Mouse (Mus musculus): Measurements from ENCODE around the gene Etl4.
A peak's percentile ranks its signal among the peaks of the same experiment; 100 is the strongest.

Etl4 gene

GRCm38 (mm10) chr2:20722165-20722991 lies 812.8 kb downstream of the Etl4 start:
- no peak for DNase-seq

DNA sequence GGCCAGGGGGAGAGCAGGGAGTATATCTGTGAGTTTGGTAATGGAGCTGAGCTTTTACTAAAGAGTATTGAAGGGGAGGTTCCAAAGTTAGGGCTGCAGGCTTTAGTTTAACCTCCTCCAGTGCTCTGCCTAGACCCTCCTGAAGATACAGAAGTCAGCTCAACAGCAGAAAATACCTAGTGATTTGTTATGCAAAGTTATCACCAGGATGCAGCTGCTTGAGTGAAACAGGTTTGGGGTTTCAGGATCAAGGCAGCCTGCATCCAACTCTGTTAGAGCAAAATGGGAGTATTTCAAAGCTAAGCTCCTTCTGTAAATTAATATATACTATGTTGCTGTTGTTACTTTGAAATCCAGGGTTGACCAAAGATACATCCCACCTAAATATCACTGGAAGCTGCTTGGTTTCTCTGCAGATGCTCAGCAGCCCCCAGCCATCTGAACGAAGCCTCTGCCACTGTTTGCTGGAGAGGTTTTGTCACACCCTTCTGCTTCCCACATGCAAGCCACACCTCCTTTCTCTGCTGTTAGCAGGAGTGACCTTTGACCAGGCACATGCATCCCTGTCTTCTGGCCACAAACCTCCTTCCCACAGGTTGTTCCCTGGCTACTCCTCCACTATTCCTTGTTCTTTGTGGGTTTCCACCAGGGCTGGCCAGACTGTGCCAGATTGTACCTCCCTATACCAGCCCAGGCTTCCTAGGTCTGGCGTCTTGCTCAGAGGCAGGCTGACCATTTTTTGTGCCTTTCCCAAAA lies 814.6 kb downstream of the Etl4 start:
- DNase-seq, result peak; percentile 75 to 84

GRCm38 (mm10) chr2:20726974-20727373 lies 817.4 kb downstream of the Etl4 start:
- no peak for DNase-seq

GRCm38 (mm10) chr2:20727752-20728438 lies 818.3 kb downstream of the Etl4 start:
- no peak for DNase-seq

GRCm38 (mm10) chr2:20735444-20735843 lies 825.9 kb downstream of the Etl4 start:
- no peak for DNase-seq

GRCm38 (mm10) chr2:20736324-20737015 lies 826.9 kb downstream of the Etl4 start:
- peak; percentile 32 to 54 for DNase-seq

DNA sequence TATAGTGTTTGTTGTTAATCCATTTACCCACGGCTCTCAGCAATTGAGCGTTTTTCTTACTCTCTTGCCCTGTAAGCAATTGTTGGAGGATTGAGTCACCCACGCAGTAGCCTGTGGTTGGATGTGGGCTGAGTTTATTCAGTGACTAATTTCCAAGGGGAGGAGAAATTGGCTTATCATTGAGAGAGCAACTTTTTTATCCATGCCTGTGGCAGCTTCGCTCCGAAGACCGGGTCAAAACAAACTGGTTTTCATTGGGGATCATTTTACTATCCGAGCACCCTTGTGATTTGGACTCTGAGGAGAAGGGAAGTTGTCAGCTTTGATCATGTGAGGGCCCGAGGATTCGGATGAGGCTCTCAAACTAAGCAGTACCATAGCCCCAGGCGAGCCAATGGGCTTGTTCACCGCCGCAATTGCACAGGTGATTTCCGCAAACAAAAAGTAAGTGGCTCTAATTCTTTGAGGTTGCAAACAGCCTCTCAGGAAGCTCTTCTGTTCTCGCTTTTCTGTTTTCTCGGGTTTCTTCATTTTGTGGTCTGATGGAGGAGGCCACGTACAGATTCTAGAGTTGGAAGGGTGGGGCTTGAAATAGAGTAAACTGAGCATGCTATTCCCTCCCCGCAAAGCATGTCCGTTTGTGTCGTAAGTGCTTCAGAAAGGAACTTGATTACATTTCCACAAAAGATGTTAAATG lies 827.7 kb downstream of the Etl4 start:
- peak; percentile 35 to 62 for DNase-seq

DNA sequence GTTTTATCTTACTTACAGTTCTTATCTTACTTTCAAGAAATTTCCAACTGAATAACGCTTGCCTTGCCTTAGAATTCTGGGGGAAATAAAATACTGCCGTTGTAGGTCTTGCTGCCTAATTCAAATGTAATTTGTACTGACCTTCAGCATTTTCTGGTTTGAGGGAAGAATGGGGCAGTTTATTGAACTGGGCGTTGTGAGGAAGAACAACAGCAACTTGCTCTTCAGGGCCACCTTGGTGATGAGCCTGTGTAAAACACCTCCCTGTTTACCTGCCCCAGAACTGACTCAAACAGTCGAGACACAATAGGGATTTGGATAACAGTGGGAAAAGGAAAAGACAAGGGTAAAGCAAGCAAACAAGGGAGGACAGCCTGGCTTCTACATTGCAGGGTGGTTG lies 828.3 kb downstream of the Etl4 start:
- DNase-seq, result no peak

DNA sequence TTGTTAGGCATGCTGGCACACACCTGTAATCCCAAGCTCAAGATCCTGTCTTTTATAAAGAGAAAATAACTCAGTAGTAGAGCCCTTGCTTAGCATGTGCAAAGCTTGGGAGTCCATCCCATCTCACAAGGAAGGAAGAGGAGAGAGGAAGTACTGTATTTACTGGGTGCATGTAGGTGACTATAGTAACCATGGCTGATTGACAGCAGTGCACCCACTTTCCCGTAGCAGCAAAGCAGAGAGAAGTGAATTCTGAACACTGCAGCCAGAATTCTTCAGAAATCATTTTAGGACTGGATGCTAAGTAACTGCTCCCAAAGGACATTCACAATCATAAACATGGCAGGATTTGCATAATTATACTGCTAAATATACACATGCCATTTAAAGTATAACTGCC lies 838.1 kb downstream of the Etl4 start:
- no peak for DNase-seq

- no peak for DNase-seq
Observed at GRCm38 (mm10) chr2:20748481-20748880, 838.9 kb downstream of the Etl4 start.

GRCm38 (mm10) chr2:20749687-20750086 lies 840.1 kb downstream of the Etl4 start:
- DNase-seq, result no peak

- peak; percentile 16 to 42 for DNase-seq
Observed at GRCm38 (mm10) chr2:20753282-20754110, 843.9 kb downstream of the Etl4 start.

GRCm38 (mm10) chr2:20756964-20757363 lies 847.4 kb downstream of the Etl4 start:
- no peak for DNase-seq

DNA sequence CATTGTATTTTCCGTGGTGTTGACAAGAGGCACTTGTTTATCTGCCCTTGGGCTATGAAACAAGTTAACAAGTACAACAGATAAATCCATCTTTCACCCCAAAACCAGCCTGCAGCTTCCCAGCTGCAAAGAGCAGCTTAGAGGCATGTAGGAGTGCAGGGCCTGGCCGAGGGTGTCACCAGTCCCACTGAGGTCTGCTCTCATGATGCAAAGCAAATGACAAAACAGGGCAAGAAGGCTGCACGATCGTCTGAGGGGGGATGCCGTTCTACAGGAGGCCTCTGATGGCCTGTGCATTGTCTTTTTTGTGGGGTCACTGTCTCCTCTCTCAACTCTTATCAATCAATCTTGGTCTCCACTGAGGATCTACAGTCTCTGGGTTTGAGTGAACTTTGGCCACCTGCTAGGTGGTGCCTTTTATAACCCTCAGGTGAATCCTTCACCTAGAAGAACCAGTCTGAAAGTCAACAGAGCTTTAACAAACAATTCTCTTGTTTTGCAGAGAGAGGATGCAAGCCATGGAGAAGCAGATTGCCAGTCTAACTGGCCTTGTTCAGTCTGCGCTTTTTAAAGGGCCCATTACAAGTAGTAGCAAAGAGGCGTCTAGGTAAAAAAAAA lies 849.6 kb downstream of the Etl4 start:
- no peak for DNase-seq

DNA sequence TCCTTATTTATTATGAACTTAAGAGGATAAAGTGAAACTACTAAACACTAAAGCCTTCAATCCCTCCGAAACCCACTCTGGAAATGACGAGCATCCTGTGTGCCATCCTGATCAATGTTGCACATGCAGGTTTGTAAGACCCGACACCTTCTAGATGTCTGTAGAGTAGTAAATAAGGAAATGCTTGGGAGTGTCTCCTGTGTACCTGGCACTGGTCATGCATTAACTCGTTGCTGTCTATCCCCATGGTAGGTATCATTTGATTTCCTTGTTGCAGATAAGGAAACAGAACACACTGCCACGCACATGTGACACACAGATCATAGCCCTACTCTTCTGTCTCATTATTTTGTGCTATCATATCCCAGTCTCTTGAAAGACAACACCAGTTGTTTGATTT lies 851.7 kb downstream of the Etl4 start:
- no peak for DNase-seq

GRCm38 (mm10) chr2:20761751-20762150 lies 852.2 kb downstream of the Etl4 start:
- DNase-seq, result no peak

GRCm38 (mm10) chr2:20763511-20764212 lies 854.1 kb downstream of the Etl4 start:
- DNase-seq, result no peak

DNA sequence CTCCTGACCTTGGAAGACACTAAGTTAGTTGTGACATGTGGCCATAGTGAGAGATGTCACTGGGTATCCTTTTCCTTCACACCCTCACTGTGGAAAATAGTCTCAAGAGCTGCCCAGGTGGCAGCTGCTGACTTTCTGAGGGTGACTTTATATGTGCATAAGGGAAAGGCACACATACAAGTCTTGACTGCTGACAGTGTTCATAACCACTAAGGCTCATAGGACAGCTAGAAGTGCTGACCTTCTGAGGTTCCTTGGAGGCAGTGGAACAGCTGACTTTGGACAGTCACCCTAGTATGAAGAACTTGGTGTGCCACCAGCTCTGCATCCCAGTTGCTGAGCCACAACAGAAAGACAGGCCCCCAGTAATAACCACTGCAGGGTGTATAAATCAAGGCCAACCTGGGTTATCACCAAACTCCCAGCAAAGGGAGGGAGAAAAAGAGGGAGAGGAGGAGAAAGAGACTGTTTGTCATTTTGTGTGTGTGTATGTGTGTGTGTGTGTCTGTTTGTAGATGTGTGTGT lies 855.0 kb downstream of the Etl4 start:
- DNase-seq, result no peak

- DNase-seq, result no peak
Observed at GRCm38 (mm10) chr2:20768681-20769080, 859.1 kb downstream of the Etl4 start.

DNA sequence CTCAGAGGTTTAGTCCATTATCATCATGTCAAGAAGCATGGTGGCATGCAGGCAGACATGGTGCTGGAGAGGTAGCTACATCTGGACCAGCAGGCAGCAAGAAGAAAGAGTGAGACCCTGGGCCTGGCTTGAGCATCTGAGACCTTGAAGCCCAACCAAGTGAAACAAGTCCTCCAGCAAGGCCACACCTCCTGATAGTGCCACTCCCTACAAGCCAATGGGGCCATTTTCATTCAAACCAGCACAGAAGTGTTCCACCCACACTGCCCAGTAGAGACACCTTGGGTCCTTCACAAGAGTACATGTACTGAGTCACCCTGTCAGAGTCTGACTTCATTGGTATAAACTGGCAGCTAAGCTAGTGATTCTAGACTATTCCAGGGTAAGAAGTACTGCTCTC lies 860.6 kb downstream of the Etl4 start:
- no peak for DNase-seq

Measured in kidney, postnatal 25 days (tissue).